Mouse (Mus musculus) monocyte, adult 2 months (primary cell): ENCODE data around the gene Agap3.
A peak's percentile ranks its signal among the peaks of the same experiment; 100 is the strongest.

Experiments
- DNase-seq, 2 experiments: peaks; one replicate each; pipeline ENCODE4 v3.0.0; 2022; ENCODE audit warnings: low spot score in 2 of 2, low read depth in 1 of 2

Gene Agap3

GRCm38 (mm10) chr5:24427981-24428402, 24.0 kb upstream of the Agap3 start:
- no peak for DNase-seq

GRCm38 (mm10) chr5:24428596-24428995, 23.4 kb upstream of the Agap3 start:
- DNase-seq, result no peak

GRCm38 (mm10) chr5:24433993-24434392, 18.0 kb upstream of the Agap3 start:
- DNase-seq, result no peak

- DNase-seq, result no peak
These were observed 10.8 kb upstream of the Agap3 start for GRCm38 (mm10) chr5:24441187-24441586.

- no peak for DNase-seq
These were observed 9.9 kb upstream of the Agap3 start for GRCm38 (mm10) chr5:24442029-24442428.

- no peak for DNase-seq
These were observed 8.8 kb upstream of the Agap3 start for GRCm38 (mm10) chr5:24443204-24443603.

- no peak for DNase-seq
These were observed 8.1 kb upstream of the Agap3 start for GRCm38 (mm10) chr5:24443927-24444326.

GRCm38 (mm10) chr5:24444746-24445427, 7.1 kb upstream of the Agap3 start, which contains the start of gene Fastk:
Fastk (minus strand) TSS chr5:24445287.
- peak; percentile 57 to 74 for DNase-seq

- DNase-seq, result no peak
These were observed 6.4 kb upstream of the Agap3 start for GRCm38 (mm10) chr5:24445428-24446080.

- DNase-seq, result no peak
These were observed 5.3 kb upstream of the Agap3 start for GRCm38 (mm10) chr5:24446630-24447029.

- peak in 1 of 2 experiments; percentile 57 for DNase-seq
These were observed 4.2 kb upstream of the Agap3 start, which contains the start of gene Tmub1 for GRCm38 (mm10) chr5:24447624-24448298. Tmub1 (minus strand) TSS chr5:24447854.

GRCm38 (mm10) chr5:24451264-24452029, 530 bp upstream of the Agap3 start:
- peak in 1 of 2 experiments; percentile 62 for DNase-seq

- no peak for DNase-seq
These were observed 785 bp downstream of the Agap3 start for GRCm38 (mm10) chr5:24452691-24453233.

GRCm38 (mm10) chr5:24453283-24453984, 1.5 kb downstream of the Agap3 start:
- no peak for DNase-seq

GRCm38 (mm10) chr5:24453985-24454303, 2.0 kb downstream of the Agap3 start:
- DNase-seq, result no peak

GRCm38 (mm10) chr5:24455076-24455475, 3.1 kb downstream of the Agap3 start:
- DNase-seq, result no peak

- DNase-seq, result no peak
These were observed 3.6 kb downstream of the Agap3 start for GRCm38 (mm10) chr5:24455613-24456012.

- no peak for DNase-seq
These were observed 14.8 kb downstream of the Agap3 start for GRCm38 (mm10) chr5:24466762-24467161.

- DNase-seq, result peak; percentile 21 to 32
These were observed 18.6 kb downstream of the Agap3 start for GRCm38 (mm10) chr5:24470600-24470999.

GRCm38 (mm10) chr5:24472884-24473619, 21.1 kb downstream of the Agap3 start:
- DNase-seq, result no peak
